Mouse (Mus musculus): ENCODE measurements at regions not wholly inside any gene's neighbourhood (a gene's known extent, or its start where the extent isn't known, plus 50 kb on each side); places are given as distances from the start of the nearest gene placed in this dataset.

DNA sequence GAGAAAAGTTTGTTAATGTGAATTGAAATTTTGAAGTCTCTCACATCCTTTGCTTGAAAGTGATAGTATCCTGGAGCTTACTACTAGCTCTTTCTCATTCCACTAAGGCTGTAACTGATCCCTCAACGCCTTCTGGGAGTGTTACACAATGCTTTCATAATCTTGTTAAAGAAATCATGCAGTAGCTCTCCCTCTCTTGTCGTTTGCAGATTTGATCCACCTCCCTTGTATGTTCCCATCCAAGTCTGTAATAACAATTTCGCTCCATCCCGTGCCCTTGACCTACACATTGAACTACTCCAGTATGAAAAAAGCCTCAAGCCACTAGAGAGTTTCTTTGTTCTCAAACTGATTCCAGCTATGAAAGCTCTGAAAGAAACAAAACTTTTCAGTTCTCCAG, 63.9 kb upstream of the Fibin start:
- Histone ChIP-seq H3K27me3 (ENCODE audit: control insufficient read depth, insufficient read depth, low read length) (no peaks in the 10 kb centered on the region), H3K4me1 (ENCODE audit: control insufficient read depth, insufficient read depth, insufficient read length, low read length) (no peaks in the 10 kb centered on the region), H3K36me3 (ENCODE audit: control insufficient read depth, insufficient read depth, low read length) (no peaks in the 10 kb centered on the region), H3K27ac (ENCODE audit: insufficient read depth, low read depth, low read length) (no peak overlapping the region), H3K4me3 (ENCODE audit: low read depth, low read length) (no peak overlapping the region)
- no peak for TF ChIP-seq CTCF (IDR thresholded peaks at IDR 0.05; ENCODE audit: extremely low read depth, insufficient read length, insufficient replicate concordance, low read depth, low read length)
- TF ChIP-seq POLR2A (IDR thresholded peaks at IDR 0.05; ENCODE audit: low read depth, low read length): no peak
- WGBS: 69% methylated on average over 4 of the region's 4 CpGs

GRCm38 (mm10) chr2:110452694-110453093, 89.7 kb upstream of the Fibin start:
- 25% methylated on average over 3 of the region's 3 CpGs for WGBS

GRCm38 (mm10) chr2:110472307-110472995, 109.5 kb upstream of the Fibin start:
- WGBS: 68% methylated on average over 3 of the region's 3 CpGs
- TF ChIP-seq CTCF (IDR thresholded peaks at IDR 0.05; ENCODE audit: extremely low read depth, insufficient read length, insufficient replicate concordance, low read depth, low read length) (no peak), POLR2A (IDR thresholded peaks at IDR 0.05; ENCODE audit: low read depth, low read length) (no peak)
- Histone ChIP-seq H3K4me1 (ENCODE audit: control insufficient read depth, insufficient read depth, insufficient read length, low read length) (no peaks in the 10 kb centered on the region), H3K27ac (ENCODE audit: insufficient read depth, low read depth, low read length) (no peak overlapping the region), H3K36me3 (ENCODE audit: control insufficient read depth, insufficient read depth, low read length) (no peaks in the 10 kb centered on the region), H3K27me3 (ENCODE audit: control insufficient read depth, insufficient read depth, low read length) (no peaks in the 10 kb centered on the region), H3K4me3 (ENCODE audit: low read depth, low read length) (no peak overlapping the region)

More at GRCm38 (mm10) chr2:110452694-110453093, 89.7 kb upstream of the Fibin start:
- Histone ChIP-seq H3K27me3 (ENCODE audit: control insufficient read depth, insufficient read depth, low read length) (peaks cover 8% of the 10 kb centered on the region), H3K27ac (ENCODE audit: insufficient read depth, low read depth, low read length) (no peak overlapping the region), H3K4me1 (ENCODE audit: control insufficient read depth, insufficient read depth, insufficient read length, low read length) (no peaks in the 10 kb centered on the region), H3K36me3 (ENCODE audit: control insufficient read depth, insufficient read depth, low read length) (no peaks in the 10 kb centered on the region), H3K4me3 (ENCODE audit: low read depth, low read length) (no peak overlapping the region)
- TF ChIP-seq CTCF (IDR thresholded peaks at IDR 0.05; ENCODE audit: extremely low read depth, insufficient read length, insufficient replicate concordance, low read depth, low read length) (no peak), POLR2A (IDR thresholded peaks at IDR 0.05; ENCODE audit: low read depth, low read length) (no peak)

DNA sequence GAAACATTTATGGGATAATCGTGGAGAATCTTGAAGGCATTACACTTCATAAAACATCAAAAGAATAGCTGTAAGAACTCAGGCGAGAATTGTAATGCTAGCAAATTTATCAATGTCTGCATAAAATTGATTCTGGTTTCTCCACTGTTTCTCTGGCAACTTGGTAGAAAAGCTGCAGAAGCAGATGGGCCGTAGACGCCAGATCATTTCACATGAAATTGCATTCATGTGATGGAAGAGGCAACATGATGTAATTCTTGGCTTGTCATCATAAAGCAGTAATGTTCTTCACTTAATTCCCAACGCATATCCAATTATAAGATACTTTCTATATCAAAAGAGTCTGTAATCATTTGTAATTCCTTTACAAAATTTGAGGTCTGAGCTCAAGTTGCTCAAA, 113.6 kb upstream of the Fibin start:
- TF ChIP-seq CTCF (IDR thresholded peaks at IDR 0.05; ENCODE audit: extremely low read depth, insufficient read length, insufficient replicate concordance, low read depth, low read length) (no peak), POLR2A (IDR thresholded peaks at IDR 0.05; ENCODE audit: low read depth, low read length) (no peak)
- Histone ChIP-seq H3K4me1 (ENCODE audit: control insufficient read depth, insufficient read depth, insufficient read length, low read length) (no peaks in the 10 kb centered on the region), H3K4me3 (ENCODE audit: low read depth, low read length) (no peak overlapping the region), H3K36me3 (ENCODE audit: control insufficient read depth, insufficient read depth, low read length) (no peaks in the 10 kb centered on the region), H3K27ac (ENCODE audit: insufficient read depth, low read depth, low read length) (no peak overlapping the region), H3K27me3 (ENCODE audit: control insufficient read depth, insufficient read depth, low read length) (no peaks in the 10 kb centered on the region)
- 78% methylated on average over 5 of the region's 5 CpGs for WGBS

DNA sequence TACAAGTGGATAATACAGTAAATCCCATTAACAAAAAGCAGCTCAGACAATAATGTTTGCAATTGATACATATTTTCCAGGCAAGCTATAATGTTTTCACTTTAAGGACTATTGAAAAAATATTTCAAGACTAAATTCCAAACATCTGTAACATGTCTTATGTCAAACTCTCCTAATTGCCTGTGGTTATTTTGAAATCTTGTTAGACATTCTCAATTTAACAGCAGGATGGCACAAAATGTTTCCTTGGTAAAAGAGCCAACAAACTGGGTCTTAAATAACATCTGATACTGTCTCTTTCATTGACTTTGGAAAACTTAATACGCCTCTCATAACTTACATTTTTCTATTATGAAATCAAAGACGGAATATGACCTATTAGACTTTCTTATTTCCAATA, 115.8 kb upstream of the Slc5a12 start:
- no peak overlapping the region for H3K4me3 ChIP-seq (ENCODE audit: low read depth, low read length)
- no peaks in the 10 kb centered on the region for H3K36me3 ChIP-seq (ENCODE audit: control insufficient read depth, insufficient read depth, low read length)
- H3K27me3 ChIP-seq (ENCODE audit: control insufficient read depth, insufficient read depth, low read length): no peaks in the 10 kb centered on the region
- WGBS: 90% methylated on average over 2 of the region's 2 CpGs
- TF ChIP-seq POLR2A (IDR thresholded peaks at IDR 0.05; ENCODE audit: low read depth, low read length) (no peak), CTCF (IDR thresholded peaks at IDR 0.05; ENCODE audit: extremely low read depth, insufficient read length, insufficient replicate concordance, low read depth, low read length) (no peak)
- H3K4me1 ChIP-seq (ENCODE audit: control insufficient read depth, insufficient read depth, insufficient read length, low read length): no peaks in the 10 kb centered on the region
- H3K27ac ChIP-seq (ENCODE audit: insufficient read depth, low read depth, low read length): no peak overlapping the region

DNA sequence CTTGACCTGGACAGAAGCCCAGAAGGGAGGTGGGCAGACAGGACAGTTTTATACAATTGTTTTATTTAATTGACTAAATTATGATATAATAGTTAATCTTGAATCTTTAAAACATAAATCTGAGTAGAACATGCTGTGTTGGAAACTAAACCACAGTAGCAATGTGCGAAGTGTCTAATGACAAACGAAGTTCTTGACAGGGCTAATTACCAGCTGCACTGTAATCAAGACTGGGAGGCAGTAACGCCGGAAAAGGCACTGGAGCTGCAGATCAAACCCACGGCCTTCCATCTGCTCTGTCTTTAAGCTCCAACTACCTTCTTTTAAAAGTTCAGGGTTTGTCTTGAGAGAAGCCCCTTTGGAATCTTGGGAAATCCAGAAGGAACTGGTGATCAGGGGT, 110.9 kb upstream of the Slc5a12 start:
- no peaks in the 10 kb centered on the region for H3K36me3 ChIP-seq (ENCODE audit: control insufficient read depth, insufficient read depth, low read length)
- no peak overlapping the region for H3K4me3 ChIP-seq (ENCODE audit: low read depth, low read length)
- no peak for TF ChIP-seq POLR2A (IDR thresholded peaks at IDR 0.05; ENCODE audit: low read depth, low read length)
- TF ChIP-seq CTCF (IDR thresholded peaks at IDR 0.05; ENCODE audit: extremely low read depth, insufficient read length, insufficient replicate concordance, low read depth, low read length): no peak
- H3K27ac ChIP-seq (ENCODE audit: insufficient read depth, low read depth, low read length): no peak overlapping the region
- 87% methylated on average over 5 of the region's 5 CpGs for WGBS
- 0 out of 2 replicates have a peak, but pooled peaks cover 4% of the 10 kb centered on the region for H3K4me1 ChIP-seq (ENCODE audit: control insufficient read depth, insufficient read depth, insufficient read length, low read length)
- no peaks in the 10 kb centered on the region for H3K27me3 ChIP-seq (ENCODE audit: control insufficient read depth, insufficient read depth, low read length)

- no peak for TF ChIP-seq POLR2A (IDR thresholded peaks at IDR 0.05; ENCODE audit: low read depth, low read length)
- no peak for TF ChIP-seq CTCF (IDR thresholded peaks at IDR 0.05; ENCODE audit: extremely low read depth, insufficient read length, insufficient replicate concordance, low read depth, low read length)
- no peak overlapping the region for H3K4me3 ChIP-seq (ENCODE audit: low read depth, low read length)
Measured at GRCm38 (mm10) chr2:110486724-110487123, 110.4 kb upstream of the Slc5a12 start.

More at GRCm38 (mm10) chr2:110486724-110487123, 110.4 kb upstream of the Slc5a12 start:
- Histone ChIP-seq H3K36me3 (ENCODE audit: control insufficient read depth, insufficient read depth, low read length) (no peaks in the 10 kb centered on the region), H3K27me3 (ENCODE audit: control insufficient read depth, insufficient read depth, low read length) (no peaks in the 10 kb centered on the region), H3K4me1 (ENCODE audit: control insufficient read depth, insufficient read depth, insufficient read length, low read length) (0 out of 2 replicates have a peak, but pooled peaks cover 4% of the 10 kb centered on the region), H3K27ac (ENCODE audit: insufficient read depth, low read depth, low read length) (no peak overlapping the region)
- 40% methylated on average over 4 of the region's 4 CpGs for WGBS
